1 mouse cellular context compared by ENCODE assay signal in genomic region chr17:34329807-34330206, GRCm38 (mm10).
TF ChIP-seq lines count a peak whose summit lies in the region.

No protein-coding gene starts in this region.

TF ChIP-seq in CH12.LX, 34 proteins besides CTCF, POLR2A, EP300 and RAD21 (continued from another document):
- TF ChIP-seq TCF12 (IDR thresholded peaks at IDR 0.05; ENCODE audit: low read depth, low read length) (peak; percentile 36; the same call in 1 of the 2 replicates), CHD1 (IDR thresholded peaks at IDR 0.05; ENCODE audit: low read depth, low read length) (no peak), NELFE (IDR thresholded peaks at IDR 0.05; ENCODE audit: low read depth, low read length) (no peak), POLR2AphosphoS2 (IDR thresholded peaks at IDR 0.05; ENCODE audit: low read depth, low read length) (no peak), E2F4 (IDR thresholded peaks at IDR 0.05; ENCODE audit: insufficient replicate concordance, low read depth, low read length) (no peak), SIN3A (IDR thresholded peaks at IDR 0.05; ENCODE audit: low read length) (peak; percentile 43; the same call in 1 of the 2 replicates), ZC3H11A (IDR thresholded peaks at IDR 0.05; ENCODE audit: low read depth, low read length) (no peak), NRF1 (IDR thresholded peaks at IDR 0.05; ENCODE audit: low read depth, low read length) (no peak), ETS1 (conservative IDR thresholded peaks at IDR 0.05; ENCODE audit: low read depth, low read length) (peak; percentile 50; the same call in 1 of the 2 replicates), MAZ (IDR thresholded peaks at IDR 0.05; ENCODE audit: low read depth, low read length) (no peak), MEF2A (IDR thresholded peaks at IDR 0.05; ENCODE audit: borderline replicate concordance, low read depth, low read length) (no peak), HCFC1 (IDR thresholded peaks at IDR 0.05; ENCODE audit: low read depth, low read length) (no peak), MXI1 (IDR thresholded peaks at IDR 0.05; ENCODE audit: low read depth, low read length) (no peak), SMC3 (IDR thresholded peaks at IDR 0.05; ENCODE audit: low read depth, low read length) (no peak), TBP (conservative IDR thresholded peaks at IDR 0.05; ENCODE audit: low read depth, low read length) (no peak), CHD2 (IDR thresholded peaks at IDR 0.05; ENCODE audit: low read length) (peak; percentile 40; the same call in 1 of the 2 replicates), MYC (IDR thresholded peaks at IDR 0.05; ENCODE audit: low read depth, low read length) (0 out of 2 replicates have a peak, but pooled peaks have one; percentile 26), KAT2A (IDR thresholded peaks at IDR 0.05; ENCODE audit: insufficient replicate concordance, low read length) (no peak), JUN (IDR thresholded peaks at IDR 0.05; ENCODE audit: insufficient read depth, low read depth, low read length) (no peak), USF2 (conservative IDR thresholded peaks at IDR 0.05; ENCODE audit: low read depth, low read length) (no peak), RCOR1 (conservative IDR thresholded peaks at IDR 0.05; ENCODE audit: low read depth, low read length) (no peak)
